Mouse (Mus musculus): ENCODE results near the gene Otos. TPM values are rescaled to one million over a fixed set of nuclear protein-coding genes. Genes with fewer than 3 reads are reported as not detected.

The Otos gene
- polyA plus RNA-seq, 1 experiment from 2014 or later, result not detected

DNA sequence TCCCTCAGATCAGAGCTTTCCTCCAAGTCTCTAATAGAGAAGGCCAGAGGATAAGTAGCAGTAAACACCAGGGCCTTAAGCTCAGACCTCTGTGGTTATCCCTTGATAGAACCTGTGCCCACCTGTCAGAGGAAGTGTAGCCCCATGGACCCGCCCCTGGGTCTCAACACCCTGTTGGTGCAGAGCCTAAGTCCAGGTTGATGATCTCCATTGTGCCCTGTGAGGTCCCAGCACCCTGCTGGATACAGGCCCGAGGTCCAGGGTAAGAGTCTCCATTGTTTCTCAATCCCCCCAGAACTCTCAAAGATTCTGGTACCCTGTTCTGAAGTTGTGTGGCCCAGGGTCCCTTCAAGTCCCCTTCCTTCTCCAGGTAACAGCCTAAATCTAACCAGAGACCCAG is 2.5 kb downstream of the Otos start:
- no peaks in the 10 kb centered on the region for H3K36me3 ChIP-seq
- no peak overlapping the region for H3K4me2 ChIP-seq
- peaks cover 22% of the 10 kb centered on the region for H3K4me1 ChIP-seq
- H3K27me3 ChIP-seq, result no peaks in the 10 kb centered on the region; the same call in 1 of the 2 replicates
- no peaks in the 10 kb centered on the region for H3K9me3 ChIP-seq
- no peak overlapping the region for H3K9ac ChIP-seq
- ATAC-seq (ENCODE audit: insufficient number of reproducible peaks, low FRiP score, low TSS enrichment, low read depth), result no peak
- WGBS, result 56% methylated on average over 2 of the region's 2 CpGs
- H3K27ac ChIP-seq, result no peak overlapping the region
- H3K4me3 ChIP-seq, result no peak overlapping the region

DNA sequence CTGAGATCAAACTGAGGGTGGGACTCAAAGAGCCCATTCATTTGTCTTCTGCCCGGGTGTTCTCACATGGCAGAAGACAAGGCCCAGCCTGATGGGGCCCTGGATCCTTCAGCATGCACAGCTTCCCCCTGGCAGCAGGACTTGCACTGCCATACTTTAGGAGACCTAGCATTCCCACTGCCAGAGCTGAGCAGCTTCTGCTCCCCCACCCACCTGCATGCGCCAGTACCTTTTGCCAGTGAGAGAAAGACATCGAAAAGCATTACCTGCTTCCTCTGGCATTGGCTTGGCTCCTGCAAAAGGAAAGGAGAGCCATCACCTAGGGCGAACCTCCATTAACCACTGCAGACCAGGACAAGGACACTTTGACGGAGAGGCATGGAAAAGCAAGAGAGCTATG is 3.7 kb downstream of the Otos start:
- H3K4me2 ChIP-seq, result no peak overlapping the region
- no peak overlapping the region for H3K4me3 ChIP-seq
- peaks cover 34% of the 10 kb centered on the region for H3K4me1 ChIP-seq
- peaks cover 2% of the 10 kb centered on the region; the same call in 1 of the 2 replicates for H3K36me3 ChIP-seq
- no peaks in the 10 kb centered on the region; the same call in 1 of the 2 replicates for H3K27me3 ChIP-seq
- H3K9ac ChIP-seq, result no peak overlapping the region
- H3K9me3 ChIP-seq, result no peaks in the 10 kb centered on the region
- H3K27ac ChIP-seq, result no peak overlapping the region
- no peak for ATAC-seq (ENCODE audit: insufficient number of reproducible peaks, low FRiP score, low TSS enrichment, low read depth)
- WGBS, result 86% methylated on average over 5 of the region's 5 CpGs

DNA sequence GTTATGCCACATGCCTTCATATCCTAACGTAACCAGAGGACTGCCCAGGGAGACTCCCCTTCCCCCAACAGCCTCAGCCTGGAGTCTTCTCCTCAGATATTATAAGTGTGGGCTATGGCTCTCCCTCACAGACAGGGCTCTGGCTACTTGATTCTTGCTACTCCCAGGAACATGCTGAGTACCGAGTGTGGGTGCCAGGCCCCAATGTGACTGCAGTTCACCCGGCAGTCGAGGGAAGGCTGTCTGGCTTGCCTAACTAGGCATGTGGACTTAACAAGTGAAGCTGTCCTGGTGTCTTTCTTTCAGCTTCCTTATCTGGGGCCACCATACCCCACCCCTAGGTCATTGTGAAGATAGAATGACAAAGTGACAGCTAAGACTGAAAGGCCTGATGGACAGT is 5.0 kb downstream of the Otos start:
- Histone ChIP-seq H3K9ac (no peak overlapping the region), H3K4me2 (no peak overlapping the region), H3K9me3 (no peaks in the 10 kb centered on the region), H3K36me3 (peaks cover 14% of the 10 kb centered on the region; the same call in 1 of the 2 replicates), H3K4me3 (no peak overlapping the region), H3K27me3 (no peaks in the 10 kb centered on the region; the same call in 1 of the 2 replicates), H3K27ac (no peak overlapping the region), H3K4me1 (peaks cover 34% of the 10 kb centered on the region)
- no peak for ATAC-seq (ENCODE audit: insufficient number of reproducible peaks, low FRiP score, low TSS enrichment, low read depth)
- 78% methylated on average over 4 of the region's 4 CpGs for WGBS

DNA sequence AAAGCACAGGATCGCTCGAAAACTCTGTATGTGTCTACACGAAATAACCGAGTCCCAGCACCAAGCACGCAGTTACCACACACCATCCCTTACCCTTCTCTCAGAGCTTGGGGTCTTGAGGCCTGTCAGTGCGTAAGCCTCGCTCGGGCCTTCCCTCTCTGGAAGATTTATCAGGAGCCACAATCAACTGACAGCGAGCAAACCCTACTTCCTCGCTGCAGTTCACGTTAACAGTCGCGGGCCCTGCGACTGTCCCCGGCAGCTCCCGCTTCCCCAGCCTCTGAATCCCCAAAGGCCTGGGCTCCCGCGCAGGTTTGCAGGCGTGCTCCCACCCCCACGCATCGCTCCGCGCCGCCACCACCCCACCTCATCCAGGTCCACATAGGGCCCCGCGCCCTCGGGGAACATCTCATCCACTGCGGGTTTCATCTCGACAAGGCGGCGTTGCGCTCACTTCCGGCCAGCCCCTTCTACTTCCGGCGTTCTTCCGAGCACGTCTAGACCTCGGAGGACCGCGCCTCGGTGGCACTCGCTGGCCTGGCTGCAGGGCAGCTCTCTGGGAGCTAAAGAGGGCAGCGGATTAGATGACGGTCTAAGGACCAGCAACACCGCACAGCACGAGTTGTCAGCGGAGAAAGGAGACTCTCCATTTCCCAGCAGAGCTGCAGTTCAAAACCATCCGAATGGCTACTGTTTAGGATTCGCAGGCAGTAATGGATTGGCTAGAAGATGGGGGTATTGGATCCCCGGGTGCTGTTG is 6.9 kb downstream of the Otos start, which contains the start of gene Cops9:
Cops9 (minus strand) TSS at position 472 of the 759 bp plus-strand sequence.
- peak within 1 kb of the TSS; percentile 97 for H3K4me3 ChIP-seq
- H3K27ac ChIP-seq, result peak within 1 kb of the TSS; percentile 73
- H3K27me3 ChIP-seq, result no peaks in the 10 kb centered on the region; the same call in 1 of the 2 replicates
- peaks cover 22% of the 10 kb centered on the region for H3K4me1 ChIP-seq
- peak; percentile 81; the same call in 1 of the 2 replicates for ATAC-seq (ENCODE audit: insufficient number of reproducible peaks, low FRiP score, low TSS enrichment, low read depth)
- H3K9me3 ChIP-seq, result no peaks in the 10 kb centered on the region
- peaks cover 34% of the 10 kb centered on the region for H3K36me3 ChIP-seq
- peak within 1 kb of the TSS; percentile 95 for H3K9ac ChIP-seq
- peak within 1 kb of the TSS; percentile 84 for H3K4me2 ChIP-seq
- WGBS, result 2% methylated on average over 50 of the region's 50 CpGs

DNA sequence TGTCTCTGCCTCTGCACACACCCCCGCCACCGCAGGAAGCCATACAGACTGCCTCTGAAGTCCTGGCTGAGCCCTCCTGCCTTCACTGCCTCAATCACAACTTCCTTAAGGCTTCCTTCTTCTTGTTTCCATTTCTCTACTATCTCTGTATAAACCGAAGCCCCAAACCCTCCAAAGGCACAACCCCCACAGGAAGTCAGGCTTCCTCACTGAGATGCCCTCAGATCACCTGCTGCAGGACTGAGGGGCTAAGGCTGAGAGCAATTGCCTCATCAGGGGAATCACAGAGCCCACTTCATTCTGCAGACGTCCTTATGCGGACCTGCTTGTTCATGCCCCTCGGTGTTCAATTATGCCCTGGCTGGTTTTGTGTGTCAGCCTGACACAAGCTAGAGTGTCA is 8.2 kb downstream of the Otos start:
- H3K27me3 ChIP-seq, result no peaks in the 10 kb centered on the region; the same call in 1 of the 2 replicates
- ATAC-seq (ENCODE audit: insufficient number of reproducible peaks, low FRiP score, low TSS enrichment, low read depth), result no peak
- no peak overlapping the region for H3K27ac ChIP-seq
- H3K36me3 ChIP-seq, result peaks cover 43% of the 10 kb centered on the region
- peak overlapping the region; percentile 95; the same call in 1 of the 2 replicates for H3K9ac ChIP-seq
- WGBS, result 88% methylated on average over 6 of the region's 6 CpGs
- H3K9me3 ChIP-seq, result no peaks in the 10 kb centered on the region
- peak overlapping the region; percentile 84; the same call in 1 of the 2 replicates for H3K4me2 ChIP-seq
- peaks cover 22% of the 10 kb centered on the region for H3K4me1 ChIP-seq
- peak overlapping the region; percentile 97 for H3K4me3 ChIP-seq

DNA sequence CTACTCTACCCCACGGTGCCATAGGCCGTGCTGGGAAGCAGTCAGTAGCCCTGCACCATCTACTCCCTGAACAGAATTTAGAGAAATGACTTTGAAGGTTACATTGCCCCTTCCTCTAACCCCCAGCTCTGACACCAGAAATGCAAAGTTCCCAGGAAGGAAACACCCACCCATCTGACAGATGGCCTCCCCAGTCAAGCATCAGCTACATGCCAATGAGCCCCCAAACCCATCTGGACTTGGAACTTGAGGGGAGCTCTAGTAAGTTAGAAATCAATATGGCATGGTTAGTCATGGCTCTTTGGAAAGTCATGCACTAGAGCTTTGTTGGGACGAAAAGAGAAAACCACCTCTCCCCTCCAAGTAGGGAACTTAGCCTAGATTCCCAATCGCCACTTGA is 9.9 kb downstream of the Otos start:
- 91% methylated on average over 4 of the region's 4 CpGs for WGBS
- H3K4me3 ChIP-seq, result no peak overlapping the region
- no peaks in the 10 kb centered on the region for H3K9me3 ChIP-seq
- no peaks in the 10 kb centered on the region for H3K27me3 ChIP-seq
- no peak for ATAC-seq (ENCODE audit: insufficient number of reproducible peaks, low FRiP score, low TSS enrichment, low read depth)
- no peak overlapping the region for H3K27ac ChIP-seq
- H3K9ac ChIP-seq, result no peak overlapping the region
- peaks cover 46% of the 10 kb centered on the region for H3K36me3 ChIP-seq
- H3K4me2 ChIP-seq, result no peak overlapping the region
- peaks cover 28% of the 10 kb centered on the region for H3K4me1 ChIP-seq

DNA sequence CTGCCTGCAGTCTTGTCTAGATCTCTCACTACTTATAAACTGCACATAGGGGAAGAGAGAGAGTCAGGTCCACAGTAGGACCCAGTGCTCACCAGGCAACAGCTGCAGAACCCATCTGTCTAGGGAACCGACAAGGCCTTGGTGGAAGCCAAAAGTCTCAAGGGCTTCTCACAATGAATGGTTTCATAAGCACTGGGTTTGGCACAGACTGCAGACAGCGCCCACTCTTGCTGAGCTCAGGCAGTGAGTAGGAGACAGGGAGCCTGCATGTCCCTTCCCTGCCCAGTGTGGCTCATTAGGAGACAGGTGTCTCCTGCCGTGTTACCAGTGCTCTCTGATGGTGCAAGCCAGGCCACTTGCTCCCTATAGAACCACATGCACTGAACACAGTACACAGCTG is 10.5 kb downstream of the Otos start:
- WGBS, result 81% methylated on average over 3 of the region's 3 CpGs
- peaks cover 28% of the 10 kb centered on the region for H3K4me1 ChIP-seq
- H3K27me3 ChIP-seq, result no peaks in the 10 kb centered on the region
- no peak overlapping the region for H3K4me2 ChIP-seq
- H3K4me3 ChIP-seq, result no peak overlapping the region
- H3K9ac ChIP-seq, result no peak overlapping the region
- no peaks in the 10 kb centered on the region for H3K9me3 ChIP-seq
- peaks cover 46% of the 10 kb centered on the region for H3K36me3 ChIP-seq
- H3K27ac ChIP-seq, result no peak overlapping the region
- no peak for ATAC-seq (ENCODE audit: insufficient number of reproducible peaks, low FRiP score, low TSS enrichment, low read depth)

DNA sequence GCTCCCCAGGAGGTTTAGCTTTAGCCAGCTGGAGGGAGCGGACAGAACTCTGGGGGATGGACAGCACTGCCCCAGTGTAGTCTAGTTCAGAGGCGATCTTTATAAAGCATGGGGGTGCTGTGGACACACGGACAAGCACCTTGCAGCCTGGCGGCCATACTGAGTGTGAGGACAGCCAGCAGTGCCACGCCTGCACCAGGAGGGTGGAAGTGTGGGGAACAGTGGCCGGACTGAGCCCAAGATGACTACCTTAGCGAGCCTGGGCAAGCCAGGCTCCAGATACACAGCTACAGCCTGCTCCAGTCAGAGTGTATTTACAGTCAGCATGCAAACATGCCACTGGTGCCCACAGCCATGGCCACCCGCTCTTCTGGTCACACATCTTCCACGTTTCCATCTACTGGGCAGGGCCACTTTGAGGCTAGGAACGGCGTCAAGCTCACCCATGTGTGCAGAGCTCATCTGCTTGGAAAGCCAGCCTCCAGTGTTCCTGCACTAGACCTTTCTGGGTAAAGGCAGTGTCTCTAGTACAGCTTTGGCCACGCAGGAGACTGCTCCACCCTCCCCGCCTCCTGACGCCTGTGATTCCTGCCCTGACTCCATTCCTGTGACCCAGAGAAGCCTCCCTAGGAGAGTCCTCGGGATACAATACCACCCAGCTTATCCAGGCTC is 11.0 kb downstream of the Otos start:
- H3K9ac ChIP-seq, result no peak overlapping the region
- WGBS, result 91% methylated on average over 15 of the region's 15 CpGs
- H3K27ac ChIP-seq, result no peak overlapping the region
- H3K9me3 ChIP-seq, result no peaks in the 10 kb centered on the region
- H3K4me1 ChIP-seq, result peaks cover 28% of the 10 kb centered on the region
- H3K4me2 ChIP-seq, result no peak overlapping the region
- no peaks in the 10 kb centered on the region for H3K27me3 ChIP-seq
- no peak for ATAC-seq (ENCODE audit: insufficient number of reproducible peaks, low FRiP score, low TSS enrichment, low read depth)
- H3K36me3 ChIP-seq, result peaks cover 46% of the 10 kb centered on the region
- no peak overlapping the region for H3K4me3 ChIP-seq

DNA sequence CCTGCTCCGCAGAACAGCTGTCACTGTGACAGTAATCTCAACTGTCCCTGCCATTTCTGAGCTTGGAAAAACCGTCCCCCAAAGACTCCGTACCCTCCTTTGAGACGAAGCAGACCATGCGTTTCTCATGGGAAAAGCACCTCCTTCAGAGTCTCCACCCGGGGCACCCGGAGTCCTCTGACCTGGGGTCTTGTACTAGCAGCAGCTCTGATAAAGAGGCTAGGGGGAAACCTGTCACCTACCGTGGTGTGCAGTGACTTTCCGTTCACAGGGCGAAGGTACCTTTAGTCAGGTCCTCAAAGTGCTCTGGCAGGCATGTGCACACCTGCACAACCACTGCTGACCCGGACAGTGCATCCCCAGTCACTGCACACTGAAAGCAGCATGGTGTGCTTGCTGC is 12.0 kb downstream of the Otos start:
- no peak overlapping the region for H3K9ac ChIP-seq

DNA sequence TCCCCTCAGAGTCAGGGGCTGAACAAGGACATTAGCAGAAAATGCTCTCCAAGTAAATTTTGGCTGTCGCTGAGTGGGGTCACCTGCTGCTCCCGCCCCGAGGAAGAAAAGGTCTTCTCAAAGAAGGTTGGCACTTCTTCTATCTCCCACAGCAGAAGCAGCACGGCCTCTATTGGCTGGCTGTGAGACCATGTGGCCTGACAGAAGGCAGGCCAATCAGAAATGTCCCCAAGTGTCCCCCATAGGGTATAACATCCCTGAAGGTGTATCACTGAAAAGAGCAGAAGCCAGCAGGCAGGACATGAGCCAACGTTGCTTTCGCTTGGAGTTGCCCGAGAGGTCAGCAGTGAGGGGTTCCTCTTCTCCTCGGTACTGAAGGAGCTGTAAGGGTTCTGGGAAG is 12.6 kb downstream of the Otos start:
- Histone ChIP-seq H3K4me3 (no peak overlapping the region), H3K36me3 (peaks cover 46% of the 10 kb centered on the region), H3K9me3 (no peaks in the 10 kb centered on the region), H3K9ac (no peak overlapping the region), H3K27ac (no peak overlapping the region), H3K27me3 (no peaks in the 10 kb centered on the region), H3K4me1 (peaks cover 21% of the 10 kb centered on the region), H3K4me2 (no peak overlapping the region)
- no peak for ATAC-seq (ENCODE audit: insufficient number of reproducible peaks, low FRiP score, low TSS enrichment, low read depth)
- 92% methylated on average over 8 of the region's 8 CpGs for WGBS

More for the DNA sequence above, 12.0 kb downstream of the Otos start:
- 94% methylated on average over 11 of the region's 11 CpGs for WGBS
- Histone ChIP-seq H3K4me1 (peaks cover 23% of the 10 kb centered on the region), H3K27me3 (no peaks in the 10 kb centered on the region), H3K4me2 (no peak overlapping the region), H3K9me3 (no peaks in the 10 kb centered on the region), H3K27ac (no peak overlapping the region), H3K4me3 (no peak overlapping the region), H3K36me3 (peaks cover 46% of the 10 kb centered on the region)
- ATAC-seq (ENCODE audit: insufficient number of reproducible peaks, low FRiP score, low TSS enrichment, low read depth), result no peak

DNA sequence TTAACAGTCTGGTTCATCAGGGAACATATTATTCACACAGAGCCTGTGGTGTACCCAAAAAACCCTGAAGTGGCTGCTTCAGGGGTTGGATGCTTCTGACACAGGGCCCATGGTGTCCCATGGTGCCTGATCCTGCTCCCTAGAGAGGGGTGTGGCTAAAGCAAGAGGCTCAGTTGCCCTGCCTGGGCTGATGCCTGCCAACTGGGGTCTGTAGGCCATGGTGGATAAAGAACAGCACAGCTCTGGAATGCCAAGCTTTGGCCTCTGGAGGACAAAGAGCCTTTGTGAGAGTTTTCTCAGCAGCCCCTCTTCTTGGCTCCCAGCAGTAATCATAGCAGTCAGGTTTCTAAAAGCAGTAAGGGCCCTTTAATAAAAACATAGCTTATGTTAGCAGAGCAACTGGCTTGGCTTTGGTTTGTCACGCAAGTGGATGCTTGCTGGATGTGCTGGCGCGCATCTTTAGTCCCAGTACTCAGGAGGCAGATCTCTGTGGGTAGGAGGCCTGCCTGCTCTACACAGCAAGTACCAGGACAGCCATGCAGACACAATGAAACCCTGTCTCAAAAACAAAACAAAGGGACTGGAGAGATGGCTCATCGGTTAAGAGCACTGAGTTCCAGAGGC is 13.6 kb downstream of the Otos start:
- no peak overlapping the region; the same call in 1 of the 2 replicates for H3K27ac ChIP-seq
- ATAC-seq (ENCODE audit: insufficient number of reproducible peaks, low FRiP score, low TSS enrichment, low read depth), result no peak
- no peak overlapping the region for H3K4me3 ChIP-seq
- H3K4me1 ChIP-seq, result peaks cover 11% of the 10 kb centered on the region
- H3K36me3 ChIP-seq, result peaks cover 46% of the 10 kb centered on the region
- H3K9me3 ChIP-seq, result no peaks in the 10 kb centered on the region
- WGBS, result 75% methylated on average over 4 of the region's 4 CpGs
- H3K4me2 ChIP-seq, result no peak overlapping the region
- no peak overlapping the region for H3K9ac ChIP-seq
- no peaks in the 10 kb centered on the region for H3K27me3 ChIP-seq

DNA sequence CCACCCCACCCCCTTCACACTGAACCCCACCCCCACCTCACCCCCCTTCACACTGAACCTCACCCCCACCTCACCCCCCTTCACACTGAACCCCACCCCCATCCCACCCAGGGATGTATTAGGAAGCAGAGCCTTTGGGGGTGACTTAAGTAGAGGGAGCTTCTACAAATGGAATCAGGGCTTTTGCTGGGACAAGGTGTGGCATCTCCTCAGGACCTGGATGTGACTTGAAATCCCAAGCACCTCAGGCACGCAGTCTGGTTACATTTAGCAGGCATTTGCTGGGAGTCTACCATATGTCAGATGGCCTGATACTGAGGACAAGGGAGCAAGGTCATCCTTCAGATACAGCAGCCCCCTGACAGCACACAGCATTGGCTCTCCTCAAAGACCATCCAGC is 14.1 kb downstream of the Otos start:
- Histone ChIP-seq H3K9ac (no peak overlapping the region), H3K36me3 (peaks cover 41% of the 10 kb centered on the region), H3K27me3 (no peaks in the 10 kb centered on the region), H3K4me1 (0 out of 2 replicates have a peak, but pooled peaks cover 6% of the 10 kb centered on the region), H3K4me2 (no peak overlapping the region), H3K4me3 (no peak overlapping the region), H3K9me3 (no peaks in the 10 kb centered on the region), H3K27ac (no peak overlapping the region; the same call in 1 of the 2 replicates)
- 71% methylated on average over 1 of the region's 1 CpGs for WGBS
- ATAC-seq (ENCODE audit: insufficient number of reproducible peaks, low FRiP score, low TSS enrichment, low read depth), result no peak

All from limb, embryonic 15.5 days (tissue).